Mouse (Mus musculus) midbrain, embryonic 13.5 days (tissue): Measurements from ENCODE around the gene Slc16a6. TPM values are rescaled to one million over a fixed set of nuclear protein-coding genes. Genes with fewer than 3 reads are reported as not detected.

ENCODE experiments used
- ATAC-seq: fragments of 200-750 bp; cut with Nextera tagmentation; 2 replicates; pipeline ENCODE4 v1.8.0; 2017; ENCODE audit warnings: mild to moderate bottlenecking, moderate TSS enrichment, moderate library complexity
- H3K27ac ChIP-seq: fragments of 300-500 bp; sonication (generic); 2 replicates; pipeline ENCODE4 v1.5.1; 2015; ENCODE audit warnings: inconsistent platforms, mild to moderate bottlenecking, moderate library complexity
- H3K27me3 ChIP-seq: fragments of 300-500 bp; sonication (generic); 2 replicates; pipeline ENCODE4 v1.6.1; 2015; ENCODE audit warnings: mild to moderate bottlenecking, inconsistent platforms
- H3K36me3 ChIP-seq: fragments of 300-500 bp; sonication (generic); 2 replicates; pipeline ENCODE4 v1.6.1; 2015; ENCODE audit warnings: mild to moderate bottlenecking, inconsistent platforms
- H3K4me1 ChIP-seq: fragments of 300-500 bp; sonication (generic); replicated peaks from 2 replicates; pipeline ENCODE4 v1.6.1; 2015; ENCODE audit warnings: inconsistent platforms
- H3K4me2 ChIP-seq: fragments of 300-500 bp; sonication (generic); replicated peaks from 2 replicates; pipeline ENCODE4 v1.6.1; 2015; ENCODE audit warnings: moderate library complexity, mild to moderate bottlenecking, inconsistent platforms
- H3K4me3 ChIP-seq: fragments of 300-500 bp; sonication (generic); replicated peaks from 2 replicates; pipeline ENCODE4 v1.5.1; 2015; ENCODE audit warnings: mild to moderate bottlenecking, inconsistent platforms
- H3K9ac ChIP-seq: fragments of 300-500 bp; sonication (generic); replicated peaks from 2 replicates; pipeline ENCODE4 v1.6.1; 2015; ENCODE audit warnings: mild to moderate bottlenecking, inconsistent platforms
- H3K9me3 ChIP-seq: fragments of 300-500 bp; sonication (generic); 2 replicates; pipeline ENCODE4 v1.6.1; 2016; ENCODE audit warnings: mild to moderate bottlenecking, inconsistent platforms
- WGBS: fragments of 180-500 bp; shearing (Covaris S2); methylation state at CpG from one replicate; pipeline ENCODE4 v1.1.7; 2015; 5-methylcytosine and 5-hydroxymethylcytosine counted together
- polyA plus RNA-seq: library from polyadenylated mRNA; unstranded; fragments of >200 nt; fragmentation: Nextera tagmentation; extraction: Ambion mirVana; gene quantifications from 2 replicates; pipeline ENCODE4 v1.2.1, GENCODE M21; 2015

Gene Slc16a6
- 3.1 and 4.4 TPM in 2 replicates for polyA plus RNA-seq

- H3K27me3 ChIP-seq: peaks cover 28% of the 10 kb centered on the region
- H3K27ac ChIP-seq: peak within 1 kb of the TSS; percentile 91
- H3K36me3 ChIP-seq: no peaks in the 10 kb centered on the region
- peaks cover 41% of the 10 kb centered on the region for H3K4me1 ChIP-seq
- ATAC-seq: peak; percentile 89
- under 1% methylated on average over 108 of the region's 111 CpGs for WGBS
- H3K9me3 ChIP-seq: no peaks in the 10 kb centered on the region
- H3K4me2 ChIP-seq: peak within 1 kb of the TSS; percentile 88
- H3K4me3 ChIP-seq: peak within 1 kb of the TSS; percentile 62
- H3K9ac ChIP-seq: peak within 1 kb of the TSS; percentile 89
Observed at GRCm38 (mm10) chr11:109473171-109474085, at the start of gene Slc16a6, which contains the start of gene Arsg. Gene Slc16a6 (minus strand): TSS chr11:109473598. Gene Arsg (plus strand): TSS chr11:109473374.

- no peak overlapping the region for H3K4me3 ChIP-seq
- no peaks in the 10 kb centered on the region for H3K27me3 ChIP-seq
- H3K36me3 ChIP-seq: no peaks in the 10 kb centered on the region
- H3K4me2 ChIP-seq: no peak overlapping the region
- ATAC-seq: no peak
- 41% methylated on average over 7 of the region's 7 CpGs for WGBS
- H3K27ac ChIP-seq: no peak overlapping the region
- H3K4me1 ChIP-seq: no peaks in the 10 kb centered on the region
- H3K9me3 ChIP-seq: no peaks in the 10 kb centered on the region
- no peak overlapping the region for H3K9ac ChIP-seq
Observed at GRCm38 (mm10) chr11:109520958-109521357, 47.6 kb upstream of the Slc16a6 start.

- no peak overlapping the region for H3K4me3 ChIP-seq
- H3K4me1 ChIP-seq: no peaks in the 10 kb centered on the region
- H3K27ac ChIP-seq: no peak overlapping the region
- H3K4me2 ChIP-seq: no peak overlapping the region
- no peak overlapping the region for H3K9ac ChIP-seq
- H3K9me3 ChIP-seq: no peaks in the 10 kb centered on the region
- no peaks in the 10 kb centered on the region for H3K36me3 ChIP-seq
- no peak for ATAC-seq
- WGBS: 87% methylated on average over 3 of the region's 3 CpGs
- H3K27me3 ChIP-seq: no peaks in the 10 kb centered on the region
Observed at GRCm38 (mm10) chr11:109517816-109518215, 44.4 kb upstream of the Slc16a6 start.

- Histone ChIP-seq H3K27me3 (no peaks in the 10 kb centered on the region), H3K4me1 (no peaks in the 10 kb centered on the region), H3K27ac (no peak overlapping the region), H3K36me3 (no peaks in the 10 kb centered on the region), H3K9me3 (no peaks in the 10 kb centered on the region), H3K4me2 (no peak overlapping the region), H3K4me3 (no peak overlapping the region), H3K9ac (no peak overlapping the region)
- ATAC-seq: no peak
- 92% methylated on average over 11 of the region's 11 CpGs for WGBS
Observed at GRCm38 (mm10) chr11:109517330-109517729, 43.9 kb upstream of the Slc16a6 start.

- Histone ChIP-seq H3K9me3 (no peaks in the 10 kb centered on the region), H3K9ac (no peak overlapping the region), H3K27me3 (no peaks in the 10 kb centered on the region), H3K4me3 (no peak overlapping the region), H3K4me2 (no peak overlapping the region), H3K4me1 (no peaks in the 10 kb centered on the region), H3K36me3 (no peaks in the 10 kb centered on the region), H3K27ac (no peak overlapping the region)
- ATAC-seq: no peak
- 75% methylated on average over 3 of the region's 3 CpGs for WGBS
Observed at GRCm38 (mm10) chr11:109514064-109514612, 40.7 kb upstream of the Slc16a6 start.

- H3K27ac ChIP-seq: no peak overlapping the region
- no peaks in the 10 kb centered on the region for H3K27me3 ChIP-seq
- no peaks in the 10 kb centered on the region for H3K4me1 ChIP-seq
- 88% methylated on average over 16 of the region's 16 CpGs for WGBS
- no peaks in the 10 kb centered on the region for H3K36me3 ChIP-seq
- ATAC-seq: no peak
- no peak overlapping the region for H3K4me3 ChIP-seq
- no peak overlapping the region for H3K9ac ChIP-seq
- H3K4me2 ChIP-seq: no peak overlapping the region
- no peaks in the 10 kb centered on the region for H3K9me3 ChIP-seq
Observed at GRCm38 (mm10) chr11:109512995-109513675, 39.7 kb upstream of the Slc16a6 start.

- Histone ChIP-seq H3K9me3 (no peaks in the 10 kb centered on the region), H3K9ac (no peak overlapping the region), H3K4me2 (no peak overlapping the region), H3K4me1 (peaks cover 3% of the 10 kb centered on the region; the same call in 1 of the 2 replicates), H3K4me3 (no peak overlapping the region), H3K27me3 (no peaks in the 10 kb centered on the region), H3K36me3 (no peaks in the 10 kb centered on the region), H3K27ac (no peak overlapping the region)
- WGBS: 48% methylated on average over 3 of the region's 3 CpGs
- ATAC-seq: no peak
Observed at GRCm38 (mm10) chr11:109507068-109507467, 33.7 kb upstream of the Slc16a6 start.

GRCm38 (mm10) chr11:109505823-109506222, 32.4 kb upstream of the Slc16a6 start:
- H3K9ac ChIP-seq: no peak overlapping the region
- no peak overlapping the region for H3K27ac ChIP-seq
- WGBS: 81% methylated on average over 4 of the region's 4 CpGs
- H3K9me3 ChIP-seq: no peaks in the 10 kb centered on the region
- H3K27me3 ChIP-seq: no peaks in the 10 kb centered on the region
- H3K36me3 ChIP-seq: no peaks in the 10 kb centered on the region
- H3K4me1 ChIP-seq: peaks cover 3% of the 10 kb centered on the region; the same call in 1 of the 2 replicates
- H3K4me2 ChIP-seq: no peak overlapping the region
- no peak overlapping the region for H3K4me3 ChIP-seq
- ATAC-seq: no peak

- Histone ChIP-seq H3K27ac (no peak overlapping the region), H3K9me3 (no peaks in the 10 kb centered on the region), H3K9ac (no peak overlapping the region), H3K36me3 (no peaks in the 10 kb centered on the region), H3K27me3 (no peaks in the 10 kb centered on the region), H3K4me3 (no peak overlapping the region), H3K4me1 (peaks cover 3% of the 10 kb centered on the region; the same call in 1 of the 2 replicates), H3K4me2 (no peak overlapping the region)
- ATAC-seq: no peak
- 79% methylated on average over 9 of the region's 9 CpGs for WGBS
Observed at GRCm38 (mm10) chr11:109504977-109505376, 31.6 kb upstream of the Slc16a6 start.

- 96% methylated on average over 5 of the region's 5 CpGs for WGBS
Observed at GRCm38 (mm10) chr11:109500206-109500605, 26.8 kb upstream of the Slc16a6 start.

GRCm38 (mm10) chr11:109497990-109498389, 24.6 kb upstream of the Slc16a6 start:
- 86% methylated on average over 9 of the region's 9 CpGs for WGBS
- Histone ChIP-seq H3K27ac (peak overlapping the region; percentile 14; the same call in 1 of the 2 replicates), H3K27me3 (no peaks in the 10 kb centered on the region), H3K4me1 (peaks cover 22% of the 10 kb centered on the region), H3K36me3 (no peaks in the 10 kb centered on the region), H3K4me3 (no peak overlapping the region), H3K9me3 (no peaks in the 10 kb centered on the region), H3K9ac (no peak overlapping the region), H3K4me2 (no peak overlapping the region)
- ATAC-seq: no peak

More at GRCm38 (mm10) chr11:109500206-109500605, 26.8 kb upstream of the Slc16a6 start:
- no peak overlapping the region for H3K27ac ChIP-seq
- no peak overlapping the region for H3K9ac ChIP-seq
- no peaks in the 10 kb centered on the region for H3K27me3 ChIP-seq
- no peaks in the 10 kb centered on the region for H3K36me3 ChIP-seq
- peaks cover 18% of the 10 kb centered on the region for H3K4me1 ChIP-seq
- H3K4me3 ChIP-seq: no peak overlapping the region
- ATAC-seq: no peak
- no peak overlapping the region for H3K4me2 ChIP-seq
- no peaks in the 10 kb centered on the region for H3K9me3 ChIP-seq
